Mouse (Mus musculus) heart, adult 18-20 months (tissue): Measurements from ENCODE around the gene Tbkbp1. TPM values are rescaled to one million over a fixed set of nuclear protein-coding genes. Genes with fewer than 3 reads are reported as not detected.

ENCODE experiments used
- DNase-seq, 2 experiments: peaks; one replicate each; pipeline ENCODE4 v3.0.0; 2021 to 2022; ENCODE audit warnings: mixed read lengths in 1 of 2
- total RNA-seq, 2 experiments: library from RNA; stranded (reverse); gene quantifications; 2 replicates each; pipeline ENCODE4 v1.2.3; 2021

Gene Tbkbp1
- total RNA-seq, 2 experiments from 2014 or later, result 12.5 to 15.0 TPM

GRCm38 (mm10) chr11:97127470-97128223 lies 23.6 kb downstream of the Tbkbp1 start:
- DNase-seq, result no peak

- peak; percentile 68 to 70 for DNase-seq
Measured at GRCm38 (mm10) chr11:97126645-97127468, 24.4 kb downstream of the Tbkbp1 start.

- no peak for DNase-seq
Measured at GRCm38 (mm10) chr11:97124266-97125036, 26.8 kb downstream of the Tbkbp1 start.

GRCm38 (mm10) chr11:97123282-97123890 lies 27.9 kb downstream of the Tbkbp1 start:
- DNase-seq, result no peak

- DNase-seq, result no peak
Measured at GRCm38 (mm10) chr11:97120641-97121040, 30.7 kb downstream of the Tbkbp1 start.

GRCm38 (mm10) chr11:97120221-97120620 lies 31.1 kb downstream of the Tbkbp1 start:
- no peak for DNase-seq

GRCm38 (mm10) chr11:97115797-97116196 lies 35.5 kb downstream of the Tbkbp1 start:
- no peak for DNase-seq

GRCm38 (mm10) chr11:97114671-97115601 lies 36.4 kb downstream of the Tbkbp1 start, which contains the start of gene Tbx21:
TSS of gene Tbx21 (minus strand) at chr11:97115331.
- no peak for DNase-seq

GRCm38 (mm10) chr11:97112519-97113125 lies 38.7 kb downstream of the Tbkbp1 start:
- DNase-seq, result no peak

- no peak for DNase-seq
Measured at GRCm38 (mm10) chr11:97108976-97109375, 42.3 kb downstream of the Tbkbp1 start.

- no peak for DNase-seq
Measured at GRCm38 (mm10) chr11:97104091-97104483, 47.2 kb downstream of the Tbkbp1 start.

- DNase-seq, result no peak
Measured at GRCm38 (mm10) chr11:97103163-97104090, 47.9 kb downstream of the Tbkbp1 start.

GRCm38 (mm10) chr11:97101722-97102121 lies 49.6 kb downstream of the Tbkbp1 start:
- peak; percentile 56 to 80 for DNase-seq

- peak; percentile 39 to 45 for DNase-seq
Measured at GRCm38 (mm10) chr11:97098791-97099190, 52.5 kb downstream of the Tbkbp1 start.

- no peak for DNase-seq
Measured at GRCm38 (mm10) chr11:97094600-97094999, 56.7 kb downstream of the Tbkbp1 start.

GRCm38 (mm10) chr11:97086365-97086764 lies 64.9 kb downstream of the Tbkbp1 start:
- no peak for DNase-seq
